19 mouse cellular contexts compared by ENCODE assay signal in genomic region chr6:114647011-114647410, GRCm38 (mm10).
"Had no signal": no experiment of that assay in that cellular context is flagged by ENCODE, and none has a peak within 500 bp of the region (broad histone marks: within the 10 kb centered on the region; RNA-seq: fewer than 3 reads in every experiment).

No protein-coding gene starts in this region.

- ATAC-seq: midbrain, embryonic 16.5 days had no signal

- H3K27ac ChIP-seq: midbrain, embryonic 10.5 days; midbrain, embryonic 12.5 days; neural tube, embryonic 13.5 days; neural tube, embryonic 15.5 days had no signal

- H3K9me3 ChIP-seq: midbrain, embryonic 10.5 days; midbrain, embryonic 12.5 days; neural tube, embryonic 13.5 days; neural tube, embryonic 15.5 days had no signal

- H3K27me3 ChIP-seq: midbrain, embryonic 12.5 days; neural tube, embryonic 15.5 days had no signal

- H3K4me3 ChIP-seq: midbrain, embryonic 10.5 days; midbrain, embryonic 12.5 days; myocyte; neural tube, embryonic 13.5 days; neural tube, embryonic 15.5 days had no signal

- DNase-seq: lung, adult 18-20 months; lung, embryonic 14.5 days; lung, postnatal 14 days; lung, postnatal 4 days; midbrain, embryonic 14.5 days; retina, postnatal 1 day; right cerebral cortex, adult 18-20 months; right cerebral cortex, postnatal 25 days; right cerebral cortex, postnatal 4 days; spleen, adult 18-20 months; thymus, adult 18-20 months; thymus, postnatal 14 days; thymus, postnatal 36 days had no signal

- H3K36me3 ChIP-seq: midbrain, embryonic 10.5 days; midbrain, embryonic 12.5 days; neural tube, embryonic 13.5 days; neural tube, embryonic 15.5 days had no signal

- H3K4me2 ChIP-seq: lung, embryonic 14.5 days; midbrain, embryonic 12.5 days; neural tube, embryonic 13.5 days; neural tube, embryonic 15.5 days had no signal

- H3K9ac ChIP-seq: lung, embryonic 14.5 days; midbrain, embryonic 12.5 days; neural tube, embryonic 13.5 days; neural tube, embryonic 15.5 days had no signal
